Mouse (Mus musculus) stomach, postnatal 0 days (tissue): ENCODE data around the gene Rxra. TPM values are rescaled to one million over a fixed set of nuclear protein-coding genes. Genes with fewer than 3 reads are reported as not detected.

Source experiments
- ATAC-seq: fragments of 200-750 bp; cut with Nextera tagmentation; 2 replicates; pipeline ENCODE4 v1.8.0; 2017; ENCODE audit not compliant: low FRiP score, low TSS enrichment
- DNase-seq: peaks from one replicate; pipeline ENCODE4 v3.0.0-alpha.2; 2016; ENCODE audit warnings: low spot score
- H3K27ac ChIP-seq: fragments of 300-500 bp; sonication (generic); replicated peaks from 2 replicates; pipeline ENCODE4 v1.5.1; 2014; ENCODE audit warnings: mild to moderate bottlenecking, control low read depth
- H3K27me3 ChIP-seq: fragments of 300-500 bp; sonication (generic); 2 replicates; pipeline ENCODE4 v1.6.1; 2014; ENCODE audit warnings: low read length; ENCODE audit not compliant: control insufficient read depth, insufficient read depth
- H3K36me3 ChIP-seq: fragments of 300-500 bp; sonication (generic); 2 replicates; pipeline ENCODE4 v1.6.1; 2014; ENCODE audit warnings: low read length, mixed read lengths; ENCODE audit not compliant: control insufficient read depth, insufficient read depth
- H3K4me1 ChIP-seq: fragments of 300-500 bp; sonication (generic); replicated peaks from 2 replicates; pipeline ENCODE4 v1.6.1; 2014; ENCODE audit warnings: antibody characterized with exemption; ENCODE audit not compliant: control insufficient read depth, insufficient read depth
- H3K4me2 ChIP-seq: fragments of 300-500 bp; sonication (generic); replicated peaks from 2 replicates; pipeline ENCODE4 v1.6.1; 2014; ENCODE audit warnings: low read depth, mild to moderate bottlenecking, control low read depth, moderate library complexity
- H3K4me3 ChIP-seq: fragments of 300-500 bp; sonication (generic); 2 replicates; pipeline ENCODE4 v1.5.1; 2014; ENCODE audit warnings: low read depth, low read length, control low read depth
- H3K9ac ChIP-seq: fragments of 300-500 bp; sonication (generic); 2 replicates; pipeline ENCODE4 v1.6.1; 2014; ENCODE audit warnings: mild to moderate bottlenecking, low read length, control low read depth, mixed read lengths
- H3K9me3 ChIP-seq: fragments of 300-500 bp; sonication (generic); 2 replicates; pipeline ENCODE4 v1.6.1; 2016; ENCODE audit warnings: low read length; ENCODE audit not compliant: control insufficient read depth
- CTCF ChIP-seq: IDR thresholded peaks from 2 replicates; pipeline ENCODE4 v1.5.1; 2016; ENCODE audit warnings: antibody characterized with exemption, low read depth, mild to moderate bottlenecking, moderate library complexity
- EP300 ChIP-seq: optimal IDR thresholded peaks from 2 replicates; pipeline ENCODE3; 2016; ENCODE audit warnings: antibody characterized with exemption
- WGBS: fragments of 180-500 bp; shearing (Covaris S2); extraction: QIAGEN DNeasy Blood & Tissue Kit; methylation state at CpG from one replicate; pipeline ENCODE4 v1.1.7; 2014; 5-methylcytosine and 5-hydroxymethylcytosine counted together
- polyA plus RNA-seq: library from polyadenylated mRNA; unstranded; fragments of >200 nt; fragmentation: Nextera tagmentation; extraction: Ambion mirVana; gene quantifications from 2 replicates; pipeline ENCODE4 v1.2.1, GENCODE M21; 2015

The Rxra gene
- polyA plus RNA-seq, 1 experiment from 2014 or later = 8.7 TPM

DNA sequence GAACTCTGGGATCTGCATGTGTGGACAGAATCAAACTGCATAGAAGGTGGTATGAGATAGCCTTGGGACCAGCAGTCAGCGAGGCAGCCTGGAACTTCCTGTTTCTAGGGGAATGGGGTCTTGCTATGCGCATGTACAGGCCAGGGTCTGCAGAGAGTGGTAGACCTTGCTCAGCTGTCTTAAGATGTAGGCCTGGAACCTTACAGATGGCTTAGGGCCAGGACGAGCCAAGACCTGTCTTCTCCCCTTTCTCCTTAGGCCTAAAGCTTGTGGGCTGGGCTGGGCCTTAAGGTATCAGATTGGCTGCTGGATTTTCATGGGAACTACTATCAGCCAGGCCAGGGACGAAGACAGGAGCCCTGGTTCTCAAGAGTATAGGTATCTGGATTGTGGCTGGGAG is 4.4 kb downstream of the Rxra start:
- no peak for TF ChIP-seq EP300
- no peak for TF ChIP-seq CTCF
- H3K9me3 ChIP-seq = no peaks in the 10 kb centered on the region
- H3K4me1 ChIP-seq = peaks cover 33% of the 10 kb centered on the region
- H3K36me3 ChIP-seq = no peaks in the 10 kb centered on the region
- H3K9ac ChIP-seq = peak overlapping the region; percentile 47; the same call in 1 of the 2 replicates
- H3K4me2 ChIP-seq = peak overlapping the region; percentile 78
- WGBS = 61% methylated on average over 4 of the region's 4 CpGs
- H3K4me3 ChIP-seq = no peak overlapping the region
- no peak for ATAC-seq
- H3K27me3 ChIP-seq = no peaks in the 10 kb centered on the region
- peak overlapping the region; percentile 86 for H3K27ac ChIP-seq
- DNase-seq = no peak

DNA sequence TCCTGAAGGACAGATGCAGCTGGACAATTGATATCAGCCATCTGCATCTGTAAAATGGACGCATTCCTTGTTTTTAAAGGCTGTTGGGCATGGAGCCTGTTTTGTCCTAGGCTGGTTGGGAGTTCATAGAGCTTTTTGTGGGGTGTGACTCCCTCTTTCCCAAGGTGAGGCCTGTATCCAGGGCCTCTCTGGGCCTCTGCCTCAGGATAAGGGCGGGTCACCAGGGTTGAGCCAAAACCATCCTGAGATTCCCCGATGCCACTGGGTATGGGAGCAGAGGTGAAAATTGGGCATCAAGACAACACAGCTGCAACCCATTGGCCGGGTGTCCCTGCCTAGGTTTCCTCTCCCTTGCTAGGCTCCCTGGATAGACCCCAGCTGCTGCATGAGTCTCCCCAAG is 5.2 kb downstream of the Rxra start:
- Histone ChIP-seq H3K36me3 (no peaks in the 10 kb centered on the region), H3K4me2 (no peak overlapping the region), H3K9me3 (no peaks in the 10 kb centered on the region), H3K4me1 (peaks cover 33% of the 10 kb centered on the region), H3K27me3 (no peaks in the 10 kb centered on the region), H3K9ac (0 out of 2 replicates have a peak overlapping the region, but pooled peaks have one; percentile 23), H3K4me3 (no peak overlapping the region), H3K27ac (peak overlapping the region; percentile 63)
- WGBS = 64% methylated on average over 4 of the region's 4 CpGs
- no peak for ATAC-seq
- no peak for DNase-seq
- TF ChIP-seq CTCF (no peak), EP300 (no peak)

DNA sequence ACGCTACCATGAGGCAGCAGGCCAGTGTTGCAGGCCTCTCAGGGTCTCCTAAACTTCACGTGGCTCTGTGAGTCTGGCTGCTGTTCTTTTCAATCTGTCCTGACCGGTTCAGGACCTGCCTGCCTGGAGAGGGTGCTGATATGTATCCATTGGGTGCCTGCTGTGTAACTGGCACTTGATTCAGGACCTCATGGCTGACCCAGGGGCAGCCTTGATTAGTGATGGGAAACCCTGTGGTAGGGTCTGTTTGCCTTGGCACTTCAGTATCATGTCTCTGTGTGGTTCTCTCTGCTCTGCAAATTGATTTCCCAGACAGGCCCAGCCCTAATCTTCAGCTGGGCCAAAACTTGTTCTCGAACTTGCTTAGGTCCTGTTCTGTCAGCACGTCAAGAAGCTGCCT is 5.9 kb downstream of the Rxra start:
- ATAC-seq (no peak), DNase-seq (no peak)
- Histone ChIP-seq H3K9ac (0 out of 2 replicates have a peak overlapping the region, but pooled peaks have one; percentile 23), H3K4me3 (no peak overlapping the region), H3K27me3 (no peaks in the 10 kb centered on the region), H3K4me2 (no peak overlapping the region), H3K36me3 (no peaks in the 10 kb centered on the region), H3K4me1 (peaks cover 33% of the 10 kb centered on the region), H3K27ac (peak overlapping the region; percentile 63), H3K9me3 (no peaks in the 10 kb centered on the region)
- WGBS = 41% methylated on average over 5 of the region's 5 CpGs
- TF ChIP-seq CTCF (no peak), EP300 (no peak)

DNA sequence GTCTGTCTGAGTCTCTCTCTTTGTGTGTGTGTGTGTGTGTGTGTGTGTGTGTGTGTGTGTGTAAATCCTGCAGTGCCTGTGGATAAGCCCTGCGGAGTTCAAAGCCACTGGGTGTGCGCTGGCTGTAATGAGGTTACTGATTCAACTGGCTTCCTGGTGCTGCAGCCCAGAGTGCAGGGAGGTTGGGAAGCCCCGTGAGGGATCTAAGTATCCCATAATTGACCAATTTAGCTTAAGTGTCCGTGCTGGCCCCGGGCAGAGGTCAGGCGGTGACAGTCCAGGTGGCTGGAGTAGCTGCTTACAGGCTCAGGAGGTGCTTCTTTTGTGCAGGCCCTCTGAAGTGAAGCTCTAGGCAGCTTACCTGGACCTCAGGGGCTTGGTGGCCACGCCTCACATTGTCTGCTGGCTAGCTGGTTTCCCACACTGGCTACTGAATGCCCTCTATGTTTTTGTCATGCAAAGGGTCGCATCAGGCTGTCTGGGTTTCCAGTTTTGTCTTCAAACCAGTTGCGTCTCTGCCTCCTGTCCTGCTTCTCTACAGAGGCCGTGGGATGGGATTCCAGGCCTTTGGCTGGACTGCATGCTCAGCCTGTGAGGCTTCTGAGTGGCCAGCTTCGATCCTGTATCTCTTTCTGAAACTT is 7.9 kb downstream of the Rxra start:
- 57% methylated on average over 11 of the region's 11 CpGs for WGBS
- Histone ChIP-seq H3K36me3 (no peaks in the 10 kb centered on the region), H3K27me3 (no peaks in the 10 kb centered on the region), H3K9me3 (no peaks in the 10 kb centered on the region), H3K27ac (no peak overlapping the region), H3K4me2 (no peak overlapping the region), H3K4me1 (peaks cover 28% of the 10 kb centered on the region), H3K4me3 (no peak overlapping the region), H3K9ac (no peak overlapping the region)
- DNase-seq = peak; percentile 26
- TF ChIP-seq EP300 = no peak
- TF ChIP-seq CTCF = no peak
- ATAC-seq = no peak

DNA sequence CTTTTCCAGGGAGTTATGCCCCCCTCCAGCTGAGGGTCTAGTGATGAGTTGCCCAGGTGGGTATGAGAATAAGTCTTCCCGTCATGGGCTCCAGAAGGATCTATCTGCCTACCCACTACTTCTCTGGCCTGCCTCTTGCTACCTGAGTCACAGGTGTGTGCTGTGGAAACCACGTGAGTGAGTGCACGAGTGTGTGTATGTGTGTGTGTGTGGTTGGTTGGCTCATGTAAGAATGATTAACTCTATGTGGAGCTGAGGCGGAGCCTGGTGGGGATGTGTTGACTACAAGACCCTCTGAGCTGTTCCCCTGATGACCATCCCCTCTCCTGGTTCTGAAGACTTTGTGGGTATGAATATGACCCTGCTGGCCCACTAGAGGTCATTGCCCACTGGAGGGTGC is 9.7 kb downstream of the Rxra start:
- TF ChIP-seq EP300 (no peak), CTCF (no peak)
- Histone ChIP-seq H3K27me3 (no peaks in the 10 kb centered on the region), H3K4me2 (no peak overlapping the region), H3K36me3 (no peaks in the 10 kb centered on the region), H3K4me3 (no peak overlapping the region), H3K9ac (no peak overlapping the region), H3K9me3 (no peaks in the 10 kb centered on the region), H3K27ac (no peak overlapping the region), H3K4me1 (peaks cover 22% of the 10 kb centered on the region)
- ATAC-seq (0 out of 2 replicates have a peak, but pooled peaks have one; percentile 19), DNase-seq (peak; percentile 53)
- WGBS = 75% methylated on average over 4 of the region's 4 CpGs

DNA sequence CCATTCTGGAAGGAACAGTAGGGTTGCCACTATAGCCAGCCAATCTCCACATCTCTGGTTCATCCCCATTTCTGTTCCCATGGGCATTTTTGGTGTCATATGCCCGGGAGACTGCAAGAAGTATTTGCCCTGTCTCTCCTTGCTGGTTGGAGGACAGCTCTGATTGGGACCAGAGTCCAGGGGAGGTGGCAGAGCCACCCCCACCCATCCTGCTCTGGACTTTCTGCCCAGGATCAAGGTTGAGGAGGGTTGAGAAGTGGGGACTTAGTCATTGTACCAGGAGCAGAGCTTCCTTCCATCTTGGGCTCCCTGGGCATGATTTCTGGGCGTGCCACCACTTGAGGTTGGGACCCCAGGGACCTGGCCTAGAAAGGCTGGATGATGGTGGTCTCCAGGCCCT is 10.1 kb downstream of the Rxra start:
- ATAC-seq = no peak

More for the DNA sequence above, 10.1 kb downstream of the Rxra start:
- Histone ChIP-seq H3K36me3 (no peaks in the 10 kb centered on the region), H3K4me2 (no peak overlapping the region), H3K27ac (no peak overlapping the region), H3K9ac (no peak overlapping the region), H3K27me3 (no peaks in the 10 kb centered on the region), H3K9me3 (no peaks in the 10 kb centered on the region), H3K4me3 (no peak overlapping the region), H3K4me1 (peaks cover 19% of the 10 kb centered on the region)
- WGBS = 82% methylated on average over 2 of the region's 2 CpGs
- DNase-seq = no peak
- TF ChIP-seq EP300 (no peak), CTCF (no peak)
